Mouse (Mus musculus) liver, embryonic 14.5 days (tissue): ENCODE measurements around the gene Arhgef40.

Experiments
- CTCF ChIP-seq: IDR thresholded peaks from 2 replicates; pipeline ENCODE4 v1.5.1; 2016; ENCODE audit warnings: antibody characterized with exemption, low read depth, control low read depth
- EP300 ChIP-seq: IDR thresholded peaks from 2 replicates; pipeline ENCODE4 v1.6.1; 2016; ENCODE audit warnings: antibody characterized with exemption, low read depth

- TF ChIP-seq CTCF (no peak), EP300 (no peak)
Observed at GRCm38 (mm10) chr14:52043446-52043845, 58.9 kb downstream of the Arhgef40 start.
